Mouse (Mus musculus): Measurements from ENCODE around the gene Oog2. TPM values are rescaled to one million over a fixed set of nuclear protein-coding genes. Genes with fewer than 3 reads are reported as not detected.

Gene Oog2
- not detected in 2 replicates for polyA plus RNA-seq (2015; fragmentation: Nextera tagmentation; extraction: Ambion mirVana)

GRCm38 (mm10) chr4:144190419-144190818, at the start of gene Oog2:
Gene Oog2 (plus strand): TSS chr4:144190719.

DNA sequence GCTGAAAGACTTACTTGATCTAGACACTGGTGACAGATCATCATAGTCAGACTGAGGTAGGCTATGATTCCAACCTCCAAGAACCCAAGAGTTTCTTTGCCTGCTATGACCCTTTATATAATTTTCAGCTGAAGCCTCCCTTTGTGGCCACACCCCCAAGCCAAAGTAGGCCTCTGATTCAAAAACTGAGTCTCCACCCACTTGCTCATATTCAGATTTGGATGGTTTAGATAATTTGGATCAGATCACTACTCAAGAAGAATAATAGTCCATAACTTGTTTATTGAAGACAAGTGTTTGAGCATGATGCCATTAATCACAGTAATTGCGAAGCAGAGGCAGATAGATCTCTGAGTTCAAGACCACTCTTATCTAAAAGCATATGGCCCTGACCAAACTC, 28.0 kb upstream of the Oog2 start, which contains the start of gene Oog3:
TSS of gene Oog3 (minus strand) at position 101 of the 400 bp plus-strand sequence.

DNA sequence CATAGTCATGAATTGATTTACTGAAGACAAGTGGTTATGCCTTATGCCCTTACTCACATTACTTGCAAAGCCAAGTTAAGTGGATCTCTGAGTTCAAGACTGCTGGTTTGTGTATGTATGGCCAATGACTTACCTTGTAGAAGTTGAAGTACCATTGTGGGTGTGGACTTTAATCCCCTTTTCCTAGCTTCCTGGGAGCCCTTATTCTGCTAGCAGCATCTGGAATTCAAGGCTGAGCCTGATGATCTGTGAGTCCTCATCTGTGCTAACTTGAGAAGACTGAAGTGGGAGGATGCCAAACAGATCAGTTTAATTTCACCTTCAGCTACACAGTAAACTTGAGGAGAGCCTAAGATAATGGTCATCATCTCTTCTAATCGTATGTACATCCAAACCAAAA, 22.7 kb downstream of the Oog2 start, which contains the start of gene C87977:
TSS of gene C87977 (minus strand) at position 101 of the 400 bp plus-strand sequence.

Other genes starting within 250 kb of the Oog2 start
- not detected in 2 replicates for gene Pramef25, start 239.7 kb upstream of the Oog2 start, polyA plus RNA-seq (2015; fragmentation: Nextera tagmentation; extraction: Ambion mirVana)
- gene Gm13101, start 223.8 kb upstream of the Oog2 start, polyA plus RNA-seq (2015; fragmentation: Nextera tagmentation; extraction: Ambion mirVana), result not detected in 2 replicates
- gene Pramef17, start 196.3 kb upstream of the Oog2 start, polyA plus RNA-seq (2015; fragmentation: Nextera tagmentation; extraction: Ambion mirVana), result not detected in 2 replicates
- gene Pramel4, start 131.6 kb upstream of the Oog2 start, polyA plus RNA-seq (2015; fragmentation: Nextera tagmentation; extraction: Ambion mirVana), result not detected in 2 replicates
- not detected in 2 replicates for gene Gm13102, start 84.2 kb upstream of the Oog2 start, polyA plus RNA-seq (2015; fragmentation: Nextera tagmentation; extraction: Ambion mirVana)
- gene Oog3, start 28.1 kb upstream of the Oog2 start, polyA plus RNA-seq (2015; fragmentation: Nextera tagmentation; extraction: Ambion mirVana), result not detected in 2 replicates
- not detected in 2 replicates for gene C87977, start 22.6 kb downstream of the Oog2 start, polyA plus RNA-seq (2015; fragmentation: Nextera tagmentation; extraction: Ambion mirVana)
- not detected in 2 replicates for gene Pramel5, start 89.8 kb downstream of the Oog2 start, polyA plus RNA-seq (2015; fragmentation: Nextera tagmentation; extraction: Ambion mirVana)
- not detected in 2 replicates for gene Gm13128, start 139.5 kb downstream of the Oog2 start, polyA plus RNA-seq (2015; fragmentation: Nextera tagmentation; extraction: Ambion mirVana)
- gene Gm13119, start 167.2 kb downstream of the Oog2 start, polyA plus RNA-seq (2015; fragmentation: Nextera tagmentation; extraction: Ambion mirVana), result not detected in 2 replicates
- not detected in 2 replicates for gene Pramef20, start 187.2 kb downstream of the Oog2 start, polyA plus RNA-seq (2015; fragmentation: Nextera tagmentation; extraction: Ambion mirVana)
- not detected in 2 replicates for gene Pramef12, start 217.7 kb downstream of the Oog2 start, polyA plus RNA-seq (2015; fragmentation: Nextera tagmentation; extraction: Ambion mirVana)
- 0.26 and 0.56 TPM in 2 replicates for gene 1700012P22Rik, start 248.1 kb downstream of the Oog2 start, polyA plus RNA-seq (2015; fragmentation: Nextera tagmentation; extraction: Ambion mirVana)